26 mouse cellular contexts compared by ENCODE assay signal in the genomic region with DNA sequence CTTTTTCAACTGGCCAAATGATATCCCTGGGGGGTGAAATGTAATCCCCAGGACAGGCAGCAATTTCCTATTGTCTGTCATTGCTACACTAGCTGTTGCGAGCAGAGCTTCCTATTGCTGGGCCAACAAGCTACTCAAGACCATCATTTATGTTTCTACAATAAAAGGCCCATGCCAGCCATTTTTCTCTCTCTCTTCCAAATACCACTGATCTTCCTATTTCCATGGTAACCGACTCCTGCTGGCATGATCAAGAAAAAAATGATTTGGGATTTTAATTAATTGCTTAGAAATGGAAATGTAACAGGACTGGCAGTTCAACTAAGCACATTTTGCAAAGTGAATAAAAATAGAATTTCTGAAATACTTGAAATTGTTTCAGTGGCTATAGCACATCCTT.
DNase-seq lines count a peak whose midpoint lies in the region; ATAC-seq and TF ChIP-seq lines count a peak whose summit lies in the region.
"Had no signal": no experiment of that assay in that cellular context is flagged by ENCODE, and none has a peak within 500 bp of the region (broad histone marks: within the 10 kb centered on the region; RNA-seq: fewer than 3 reads in every experiment).

No protein-coding gene starts in this region.

- 74% methylated on average over 2 of the region's 2 CpGs for WGBS in forebrain, embryonic 15.5 days
- WGBS in forebrain, embryonic 13.5 days = 55% methylated on average over 2 of the region's 2 CpGs
- 63% methylated on average over 2 of the region's 2 CpGs for WGBS in midbrain, embryonic 14.5 days
- 64% methylated on average over 2 of the region's 2 CpGs for WGBS in midbrain, embryonic 13.5 days
- 51% methylated on average over 2 of the region's 2 CpGs for WGBS in midbrain, postnatal 0 days

- DNase-seq in midbrain, embryonic 14.5 days = peak; percentile 39
- DNase-seq in layer of hippocampus, adult 18-20 months (ENCODE audit: low spot score in 2 of 2) = peak; percentile 1 to 30
- DNase-seq in midbrain, postnatal 0 days (ENCODE audit: low spot score) = peak; percentile 44
- DNase-seq in kidney, adult 9 months = no peak
- no peak for DNase-seq in embryo, embryonic 9.5 days (ENCODE audit: extremely low spot score)
- DNase-seq: adrenal gland, adult 8-10 months; cerebellum, adult 2 months; cerebellum, postnatal 25 days; heart, adult 2 months; heart, postnatal 4 days; kidney, adult 11 months; kidney, postnatal 25 days had no signal

- H3K9ac ChIP-seq in forebrain, embryonic 15.5 days (replicated peaks) = no peak overlapping the region
- no peak overlapping the region for H3K9ac ChIP-seq in forebrain, embryonic 13.5 days
- H3K9ac ChIP-seq in midbrain, embryonic 14.5 days (replicated peaks; ENCODE audit: low read length) = no peak overlapping the region
- H3K9ac ChIP-seq in midbrain, embryonic 13.5 days (replicated peaks) = no peak overlapping the region
- no peak overlapping the region for H3K9ac ChIP-seq in midbrain, postnatal 0 days (replicated peaks; ENCODE audit: low read length, poor library complexity, severe bottlenecking)
- H3K9ac ChIP-seq: heart, embryonic 12.5 days; hindbrain, embryonic 14.5 days; kidney, embryonic 15.5 days; limb, embryonic 13.5 days; lung, embryonic 15.5 days; midbrain, embryonic 12.5 days; neural tube, embryonic 12.5 days had no signal

- H3K4me1 ChIP-seq in forebrain, embryonic 15.5 days = no peaks in the 10 kb centered on the region
- H3K4me1 ChIP-seq in forebrain, embryonic 13.5 days = no peaks in the 10 kb centered on the region
- 0 out of 2 replicates have a peak, but pooled peaks cover 4% of the 10 kb centered on the region for H3K4me1 ChIP-seq in midbrain, embryonic 14.5 days (ENCODE audit: control insufficient read depth, insufficient read depth, low read length)
- no peaks in the 10 kb centered on the region; the same call in 1 of the 2 replicates for H3K4me1 ChIP-seq in midbrain, embryonic 13.5 days (replicated peaks)
- H3K4me1 ChIP-seq in midbrain, postnatal 0 days (ENCODE audit: insufficient read depth, low read length) = no peaks in the 10 kb centered on the region
- H3K4me1 ChIP-seq: heart, embryonic 12.5 days; kidney, embryonic 15.5 days; limb, embryonic 13.5 days; lung, embryonic 15.5 days; midbrain, embryonic 12.5 days; neural tube, embryonic 12.5 days had no signal

- no peak overlapping the region for H3K4me3 ChIP-seq in forebrain, embryonic 15.5 days
- H3K4me3 ChIP-seq in forebrain, embryonic 13.5 days = no peak overlapping the region
- no peak overlapping the region for H3K4me3 ChIP-seq in midbrain, embryonic 14.5 days (replicated peaks; ENCODE audit: low read depth, low read length)
- no peak overlapping the region for H3K4me3 ChIP-seq in midbrain, embryonic 13.5 days (replicated peaks)
- H3K4me3 ChIP-seq in midbrain, postnatal 0 days (ENCODE audit: low read depth, low read length) = no peak overlapping the region
- H3K4me3 ChIP-seq: heart, adult 2 months; heart, embryonic 12.5 days; kidney, embryonic 15.5 days; limb, embryonic 13.5 days; lung, embryonic 15.5 days; midbrain, embryonic 12.5 days; myocyte; neural tube, embryonic 12.5 days had no signal

- TF ChIP-seq CTCF in midbrain, postnatal 0 days (IDR thresholded peaks at IDR 0.05) = peak; percentile 6; the same call in 1 of the 2 replicates

- H3K27ac ChIP-seq in forebrain, embryonic 15.5 days (replicated peaks) = no peak overlapping the region
- H3K27ac ChIP-seq in forebrain, embryonic 13.5 days = no peak overlapping the region
- H3K27ac ChIP-seq in midbrain, embryonic 14.5 days (replicated peaks; ENCODE audit: low read depth, low read length) = no peak overlapping the region
- H3K27ac ChIP-seq in midbrain, embryonic 13.5 days = no peak overlapping the region; the same call in 1 of the 2 replicates
- H3K27ac ChIP-seq in midbrain, postnatal 0 days (ENCODE audit: low read depth, low read length) = no peak overlapping the region
- H3K27ac ChIP-seq: heart, adult 2 months; hindbrain, embryonic 14.5 days; kidney, embryonic 15.5 days; limb, embryonic 13.5 days; lung, embryonic 15.5 days; midbrain, embryonic 12.5 days; neural tube, embryonic 12.5 days had no signal

- H3K4me2 ChIP-seq in forebrain, embryonic 15.5 days (replicated peaks) = no peak overlapping the region
- H3K4me2 ChIP-seq in forebrain, embryonic 13.5 days = no peak overlapping the region
- no peak overlapping the region for H3K4me2 ChIP-seq in midbrain, embryonic 14.5 days (ENCODE audit: low read length)
- no peak overlapping the region for H3K4me2 ChIP-seq in midbrain, embryonic 13.5 days (replicated peaks)
- no peak overlapping the region for H3K4me2 ChIP-seq in midbrain, postnatal 0 days (ENCODE audit: low read depth, low read length, poor library complexity, severe bottlenecking)
- H3K4me2 ChIP-seq: heart, embryonic 12.5 days; hindbrain, embryonic 14.5 days; kidney, embryonic 15.5 days; limb, embryonic 13.5 days; liver, embryonic 11.5 days; lung, embryonic 15.5 days; midbrain, embryonic 12.5 days; neural tube, embryonic 12.5 days had no signal

- H3K9me3 ChIP-seq in forebrain, embryonic 15.5 days = no peaks in the 10 kb centered on the region
- no peaks in the 10 kb centered on the region for H3K9me3 ChIP-seq in forebrain, embryonic 13.5 days (replicated peaks)
- no peaks in the 10 kb centered on the region for H3K9me3 ChIP-seq in midbrain, embryonic 14.5 days (ENCODE audit: control insufficient read depth, low read length)
- no peaks in the 10 kb centered on the region for H3K9me3 ChIP-seq in midbrain, embryonic 13.5 days
- no peaks in the 10 kb centered on the region for H3K9me3 ChIP-seq in midbrain, postnatal 0 days (ENCODE audit: low read length)
- H3K9me3 ChIP-seq: G1E; heart, embryonic 12.5 days; kidney, embryonic 15.5 days; limb, embryonic 13.5 days; lung, embryonic 15.5 days; midbrain, embryonic 12.5 days; neural tube, embryonic 12.5 days had no signal

- H3K36me3 ChIP-seq in forebrain, embryonic 15.5 days = no peaks in the 10 kb centered on the region
- H3K36me3 ChIP-seq in forebrain, embryonic 13.5 days (ENCODE audit: poor library complexity, severe bottlenecking) = no peaks in the 10 kb centered on the region
- no peaks in the 10 kb centered on the region for H3K36me3 ChIP-seq in midbrain, embryonic 14.5 days (ENCODE audit: control insufficient read depth, insufficient read depth, low read length)
- no peaks in the 10 kb centered on the region for H3K36me3 ChIP-seq in midbrain, embryonic 13.5 days
- H3K36me3 ChIP-seq in midbrain, postnatal 0 days (ENCODE audit: insufficient read depth, low read length) = no peaks in the 10 kb centered on the region
- H3K36me3 ChIP-seq: G1E; heart, embryonic 12.5 days; kidney, embryonic 15.5 days; limb, embryonic 13.5 days; lung, embryonic 15.5 days; midbrain, embryonic 12.5 days; neural tube, embryonic 12.5 days had no signal

- ATAC-seq in forebrain, embryonic 15.5 days (replicated peaks) = 0 out of 2 replicates have a peak, but pooled peaks have one; percentile 32
- ATAC-seq in forebrain, embryonic 13.5 days = no peak
- no peak for ATAC-seq in midbrain, embryonic 14.5 days (ENCODE audit: low FRiP score, low TSS enrichment)
- no peak for ATAC-seq in midbrain, embryonic 13.5 days
- ATAC-seq in midbrain, postnatal 0 days (ENCODE audit: low FRiP score) = no peak
- ATAC-seq: inflammation-experienced regulatory T-cells, adult 6 months had no signal

- H3K27me3 ChIP-seq in forebrain, embryonic 15.5 days = no peaks in the 10 kb centered on the region
- no peaks in the 10 kb centered on the region for H3K27me3 ChIP-seq in forebrain, embryonic 13.5 days
- H3K27me3 ChIP-seq in midbrain, embryonic 14.5 days (ENCODE audit: control insufficient read depth, insufficient read depth, low read length) = no peaks in the 10 kb centered on the region
- H3K27me3 ChIP-seq in midbrain, embryonic 13.5 days = no peaks in the 10 kb centered on the region
- H3K27me3 ChIP-seq in midbrain, postnatal 0 days (ENCODE audit: insufficient read depth, low read length) = no peaks in the 10 kb centered on the region
- H3K27me3 ChIP-seq: heart, embryonic 12.5 days; kidney, embryonic 15.5 days; limb, embryonic 13.5 days; lung, embryonic 15.5 days; midbrain, embryonic 12.5 days; neural tube, embryonic 12.5 days had no signal

Comparison
In these comparisons a context has a peak if more than half of its experiments do, and no peak if none do; other contexts are left out.
1. DNase-seq: peak in midbrain, embryonic 14.5 days (single experiment), layer of hippocampus, adult 18-20 months (2 of 2) and midbrain, postnatal 0 days (single experiment); none in kidney, adult 9 months (single experiment) and embryo, embryonic 9.5 days (single experiment).